Mouse (Mus musculus): ENCODE data around the gene Phox2b. TPM values are rescaled to one million over a fixed set of nuclear protein-coding genes. Genes with fewer than 3 reads are reported as not detected.

Phox2b gene
- 20.8 and 22.4 TPM in 2 replicates for polyA plus RNA-seq (2015; fragmentation: Nextera tagmentation; extraction: Ambion mirVana)

GRCm38 (mm10) chr5:67098733-67099323, at the start of gene Phox2b:
TSS of gene Phox2b (minus strand) at chr5:67099301.
- 2% methylated on average over 16 of the region's 16 CpGs for WGBS
- Histone ChIP-seq H3K9ac (0 out of 2 replicates have a peak within 1 kb of the TSS, but pooled peaks have one; percentile 7), H3K4me1 (replicated peaks) (peaks cover 5% of the 10 kb centered on the region; the same call in 1 of the 2 replicates), H3K4me2 (no peak within 1 kb of the TSS), H3K27me3 (peaks cover 84% of the 10 kb centered on the region), H3K27ac (replicated peaks) (peak within 1 kb of the TSS; percentile 70), H3K4me3 (peak within 1 kb of the TSS; percentile 22), H3K36me3 (no peaks in the 10 kb centered on the region), H3K9me3 (no peaks in the 10 kb centered on the region)
- peak; percentile 15; the same call in 1 of the 2 replicates for ATAC-seq (ENCODE audit: low FRiP score, low read depth)

DNA sequence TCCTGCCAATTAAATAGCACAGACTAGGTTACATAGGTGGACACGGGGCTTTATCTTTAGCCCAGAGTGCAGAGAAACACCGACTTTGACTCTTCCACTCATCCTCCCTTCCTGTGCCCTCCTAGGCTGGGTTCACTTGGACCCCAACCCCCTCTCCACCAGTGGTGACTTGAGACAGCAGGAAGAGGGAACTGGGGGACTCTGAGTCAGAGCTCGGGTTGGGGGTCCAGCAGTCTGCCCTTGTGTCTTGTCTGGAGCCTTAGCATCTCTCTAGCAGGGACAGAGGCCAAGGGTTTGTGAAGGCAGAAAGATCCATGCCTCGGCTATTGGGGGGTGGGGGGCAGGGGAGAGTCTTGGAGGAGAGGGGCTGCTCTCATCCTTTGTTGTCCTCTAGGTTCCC, 43.5 kb upstream of the Phox2b start:
- Histone ChIP-seq H3K9ac (no peak overlapping the region), H3K4me2 (no peak overlapping the region), H3K4me3 (no peak overlapping the region), H3K27ac (replicated peaks) (no peak overlapping the region), H3K36me3 (no peaks in the 10 kb centered on the region), H3K4me1 (replicated peaks) (peaks cover 13% of the 10 kb centered on the region), H3K9me3 (no peaks in the 10 kb centered on the region), H3K27me3 (peaks cover 5% of the 10 kb centered on the region; the same call in 1 of the 2 replicates)
- no peak for ATAC-seq (ENCODE audit: low FRiP score, low read depth)
- 75% methylated on average over 4 of the region's 4 CpGs for WGBS

DNA sequence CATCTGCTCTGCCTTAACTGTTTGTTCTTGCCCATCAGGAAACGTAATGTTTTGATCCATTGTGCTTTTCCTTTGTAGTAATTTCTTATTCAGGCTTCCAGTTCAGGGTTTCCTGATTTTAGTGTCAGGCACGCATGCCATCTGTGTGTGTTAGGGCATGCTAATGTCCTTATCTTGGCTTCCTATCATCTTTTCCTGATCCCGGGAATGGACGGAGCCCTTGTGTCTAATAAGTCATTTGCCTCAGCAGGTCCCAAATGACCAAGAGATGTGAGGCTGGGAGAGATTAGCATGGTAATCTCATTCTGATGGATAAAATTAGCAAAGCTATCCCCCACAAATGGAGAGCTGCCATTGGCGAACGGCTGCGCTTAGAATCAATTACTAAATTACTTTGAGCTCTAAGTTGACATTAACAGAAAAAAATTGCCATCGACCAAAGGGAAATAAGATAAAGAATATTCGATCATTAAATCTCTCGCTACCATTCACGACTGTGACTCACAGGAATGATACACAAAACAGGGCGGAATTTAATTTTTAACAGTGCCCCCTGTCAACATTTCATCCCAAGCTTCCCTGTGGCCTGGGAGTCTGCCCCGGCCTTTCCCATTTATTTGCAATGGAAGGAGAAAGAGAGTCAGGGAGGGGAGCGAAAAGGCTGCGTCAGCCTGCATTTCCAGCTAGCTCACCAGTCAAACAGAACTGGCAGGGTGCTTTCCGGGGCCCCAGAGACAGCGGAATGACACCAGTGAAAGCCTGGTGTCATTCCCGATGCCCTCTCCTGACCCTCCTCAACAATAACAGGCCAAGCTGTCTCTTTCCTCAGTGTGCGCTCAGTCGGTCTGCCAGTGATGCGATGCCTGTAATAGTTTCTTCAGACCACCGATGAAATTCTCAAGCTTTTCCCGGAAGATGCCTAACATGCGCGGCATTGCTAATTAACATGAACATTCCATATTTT, 40.2 kb upstream of the Phox2b start:
- Histone ChIP-seq H3K4me3 (no peak overlapping the region), H3K27ac (replicated peaks) (0 out of 2 replicates have a peak overlapping the region, but pooled peaks have one; percentile 4), H3K4me1 (replicated peaks) (peaks cover 13% of the 10 kb centered on the region), H3K36me3 (no peaks in the 10 kb centered on the region), H3K9me3 (no peaks in the 10 kb centered on the region), H3K27me3 (peaks cover 5% of the 10 kb centered on the region; the same call in 1 of the 2 replicates), H3K4me2 (peak overlapping the region; percentile 41), H3K9ac (0 out of 2 replicates have a peak overlapping the region, but pooled peaks have one; percentile 3)
- no peak for ATAC-seq (ENCODE audit: low FRiP score, low read depth)
- 17% methylated on average over 25 of the region's 25 CpGs for WGBS

- Histone ChIP-seq H3K4me2 (peak overlapping the region; percentile 41; the same call in 1 of the 2 replicates), H3K27ac (replicated peaks) (0 out of 2 replicates have a peak overlapping the region, but pooled peaks have one; percentile 4), H3K4me1 (replicated peaks) (peaks cover 13% of the 10 kb centered on the region), H3K9ac (no peak overlapping the region), H3K36me3 (no peaks in the 10 kb centered on the region), H3K4me3 (no peak overlapping the region), H3K9me3 (no peaks in the 10 kb centered on the region), H3K27me3 (peaks cover 5% of the 10 kb centered on the region; the same call in 1 of the 2 replicates)
- peak; percentile 54; the same call in 1 of the 2 replicates for ATAC-seq (ENCODE audit: low FRiP score, low read depth)
- 9% methylated on average over 8 of the region's 8 CpGs for WGBS
Observed at GRCm38 (mm10) chr5:67138643-67139042, 39.5 kb upstream of the Phox2b start.

- no peak for ATAC-seq (ENCODE audit: low FRiP score, low read depth)
- Histone ChIP-seq H3K27me3 (no peaks in the 10 kb centered on the region), H3K9me3 (no peaks in the 10 kb centered on the region), H3K9ac (no peak overlapping the region), H3K4me1 (replicated peaks) (peaks cover 12% of the 10 kb centered on the region), H3K27ac (replicated peaks) (no peak overlapping the region), H3K4me3 (no peak overlapping the region), H3K4me2 (no peak overlapping the region), H3K36me3 (no peaks in the 10 kb centered on the region)
- WGBS = 40% methylated on average over 6 of the region's 6 CpGs
Observed at GRCm38 (mm10) chr5:67134698-67135097, 35.6 kb upstream of the Phox2b start.

GRCm38 (mm10) chr5:67131671-67132070, 32.6 kb upstream of the Phox2b start:
- Histone ChIP-seq H3K4me1 (replicated peaks) (no peaks in the 10 kb centered on the region), H3K9ac (no peak overlapping the region), H3K27me3 (no peaks in the 10 kb centered on the region), H3K9me3 (no peaks in the 10 kb centered on the region), H3K36me3 (no peaks in the 10 kb centered on the region), H3K4me2 (no peak overlapping the region), H3K4me3 (no peak overlapping the region), H3K27ac (replicated peaks) (no peak overlapping the region)
- 64% methylated on average over 2 of the region's 2 CpGs for WGBS
- no peak for ATAC-seq (ENCODE audit: low FRiP score, low read depth)

DNA sequence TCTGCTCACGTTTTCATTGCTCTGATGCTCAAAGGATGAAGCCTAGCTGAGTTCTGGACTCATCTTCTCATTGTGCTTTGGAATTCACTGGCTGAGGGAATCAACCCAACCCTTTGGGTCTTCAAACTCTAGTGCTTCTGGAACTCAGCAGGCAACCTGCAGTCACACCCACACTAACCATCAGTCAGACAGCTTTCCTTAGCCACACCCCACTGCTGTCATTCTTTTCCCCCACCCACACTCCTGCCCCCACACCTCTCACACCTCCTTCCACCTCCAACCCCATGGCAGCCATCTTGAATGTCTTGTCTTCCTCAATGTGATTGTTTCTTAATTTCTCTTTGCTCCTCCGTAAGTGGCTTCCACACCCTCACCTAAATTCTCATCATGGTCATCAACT, 7.2 kb upstream of the Phox2b start:
- H3K27ac ChIP-seq (replicated peaks) = no peak overlapping the region
- no peak overlapping the region for H3K4me2 ChIP-seq
- H3K27me3 ChIP-seq = peaks cover 51% of the 10 kb centered on the region
- H3K36me3 ChIP-seq = no peaks in the 10 kb centered on the region
- ATAC-seq (ENCODE audit: low FRiP score, low read depth) = no peak
- H3K9ac ChIP-seq = no peak overlapping the region
- no peaks in the 10 kb centered on the region for H3K9me3 ChIP-seq
- no peaks in the 10 kb centered on the region for H3K4me1 ChIP-seq (replicated peaks)
- 96% methylated on average over 2 of the region's 2 CpGs for WGBS
- H3K4me3 ChIP-seq = no peak overlapping the region

DNA sequence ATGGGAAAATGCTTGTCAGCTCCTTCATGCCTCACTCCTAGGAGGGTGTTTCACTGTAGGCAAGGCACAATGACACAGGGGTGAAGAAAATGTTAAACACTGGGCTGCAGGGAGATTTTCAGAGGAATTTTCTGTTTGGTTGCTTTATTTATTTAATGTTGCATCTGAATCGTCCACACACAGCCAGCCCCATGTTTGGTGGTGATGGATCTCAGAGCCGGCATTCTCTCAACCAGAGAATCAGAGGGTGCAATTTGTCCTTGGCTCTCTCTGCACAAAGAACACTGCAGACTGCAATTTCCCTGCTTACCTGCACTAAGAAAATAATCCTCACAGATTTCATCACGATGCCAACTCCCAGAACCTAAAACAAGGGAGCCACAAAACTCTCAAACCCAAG, 3.9 kb upstream of the Phox2b start:
- Histone ChIP-seq H3K27me3 (peaks cover 75% of the 10 kb centered on the region), H3K4me3 (no peak overlapping the region), H3K36me3 (no peaks in the 10 kb centered on the region), H3K9me3 (no peaks in the 10 kb centered on the region), H3K27ac (replicated peaks) (no peak overlapping the region), H3K4me2 (no peak overlapping the region), H3K4me1 (replicated peaks) (no peaks in the 10 kb centered on the region), H3K9ac (no peak overlapping the region)
- WGBS = 7% methylated on average over 3 of the region's 3 CpGs
- ATAC-seq (ENCODE audit: low FRiP score, low read depth) = no peak

DNA sequence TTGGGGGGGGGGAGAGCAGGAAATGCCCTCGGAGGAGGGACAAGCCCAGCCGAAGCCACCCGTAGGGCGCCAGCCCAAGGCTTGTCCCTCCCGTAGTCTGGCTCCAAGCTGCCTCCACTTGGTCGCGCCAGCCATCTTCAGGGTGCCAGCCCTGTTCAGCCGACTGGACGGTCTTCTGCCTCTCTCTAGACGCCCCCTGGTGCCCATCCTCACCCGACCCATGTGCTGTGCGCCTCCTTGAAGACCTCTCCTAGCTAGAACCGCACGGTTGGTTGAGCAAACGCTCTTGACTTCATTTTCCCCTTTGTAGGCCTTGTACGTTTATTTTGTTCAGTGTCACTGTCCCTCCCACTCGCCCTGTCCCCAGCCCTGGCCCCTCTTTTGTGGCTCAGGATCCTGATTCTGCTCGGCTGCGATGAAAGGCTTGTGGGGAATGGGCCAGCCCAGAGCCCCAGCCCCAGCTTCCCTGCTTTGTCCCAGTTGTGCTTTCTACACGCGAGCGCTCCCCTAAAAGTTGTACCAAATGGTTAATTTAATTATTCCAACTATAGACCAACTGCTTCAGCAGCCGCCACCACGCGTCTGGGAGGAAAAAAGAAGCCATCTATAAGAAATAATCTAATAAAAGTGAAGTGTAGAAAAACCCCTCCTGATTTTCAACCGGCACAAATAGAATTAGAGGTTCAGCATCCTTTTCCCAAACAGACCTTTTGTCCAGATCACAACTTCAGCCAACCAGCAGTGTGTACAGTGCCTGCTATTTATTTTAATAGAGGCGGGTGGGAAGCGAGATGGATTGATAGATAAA, 2.9 kb upstream of the Phox2b start:
- Histone ChIP-seq H3K36me3 (no peaks in the 10 kb centered on the region), H3K4me3 (0 out of 2 replicates have a peak overlapping the region, but pooled peaks have one; percentile 3), H3K27ac (replicated peaks) (peak overlapping the region; percentile 53), H3K27me3 (peaks cover 83% of the 10 kb centered on the region), H3K4me2 (peak overlapping the region; percentile 4; the same call in 1 of the 2 replicates), H3K4me1 (replicated peaks) (no peaks in the 10 kb centered on the region), H3K9me3 (no peaks in the 10 kb centered on the region), H3K9ac (no peak overlapping the region)
- ATAC-seq (ENCODE audit: low FRiP score, low read depth) = peak; percentile 72
- 2% methylated on average over 28 of the region's 28 CpGs for WGBS

GRCm38 (mm10) chr5:67101395-67101760, 2.3 kb upstream of the Phox2b start:
- H3K4me3 ChIP-seq = no peak overlapping the region
- WGBS = 2% methylated on average over 9 of the region's 9 CpGs
- peak overlapping the region; percentile 53; the same call in 1 of the 2 replicates for H3K27ac ChIP-seq (replicated peaks)
- H3K4me2 ChIP-seq = no peak overlapping the region
- no peaks in the 10 kb centered on the region for H3K9me3 ChIP-seq
- H3K4me1 ChIP-seq (replicated peaks) = peaks cover 1% of the 10 kb centered on the region; the same call in 1 of the 2 replicates
- H3K9ac ChIP-seq = no peak overlapping the region
- no peak for ATAC-seq (ENCODE audit: low FRiP score, low read depth)
- no peaks in the 10 kb centered on the region for H3K36me3 ChIP-seq
- H3K27me3 ChIP-seq = peaks cover 84% of the 10 kb centered on the region
